Mouse (Mus musculus) right cerebral cortex, postnatal 4 days (tissue): Measurements from ENCODE around the gene Ankfn1.

ENCODE experiments used
- DNase-seq: peaks from one replicate; pipeline ENCODE4 v3.0.0-alpha.2; 2022

Ankfn1 gene

GRCm38 (mm10) chr11:89356018-89356417 is 421.4 kb downstream of the Ankfn1 start:
- no peak for DNase-seq

- DNase-seq = no peak
Measured at GRCm38 (mm10) chr11:89340238-89340637, 437.2 kb downstream of the Ankfn1 start.
